ENCODE assay signal across 14 mouse cellular contexts in genomic region chr13:46393936-46394335, GRCm38 (mm10). TPM values are rescaled to one million over a fixed set of nuclear protein-coding genes. Genes with fewer than 3 reads are reported as not detected.
"Had no signal": no experiment of that assay in that cellular context is flagged by ENCODE, and none has a peak within 500 bp of the region (broad histone marks: within the 10 kb centered on the region; RNA-seq: fewer than 3 reads in every experiment).

No protein-coding gene starts in this region.

- H3K4me1 ChIP-seq: liver, embryonic 13.5 days; stomach, embryonic 15.5 days had no signal

- H3K27me3 ChIP-seq: liver, embryonic 13.5 days; stomach, embryonic 15.5 days had no signal

- DNase-seq: kidney, postnatal 10 days; kidney, postnatal 36 days; layer of hippocampus, postnatal 36 days; liver, embryonic 13.5 days; lung, adult 2 months; lung, postnatal 14 days; lung, postnatal 4 days; midbrain, embryonic 14.5 days; right cerebral cortex, postnatal 25 days; spleen, adult 18-20 months; thymus, postnatal 36 days had no signal

- H3K27ac ChIP-seq: left cerebral cortex, adult 2 months; liver, embryonic 13.5 days; stomach, embryonic 15.5 days had no signal

- H3K4me3 ChIP-seq: left cerebral cortex, adult 2 months; liver, embryonic 13.5 days; stomach, embryonic 15.5 days had no signal

RNA-seq across cellular contexts. Expression of gene Rbm24, which starts 24.3 kb away (rescaled TPM):
- polyA plus RNA-seq: liver, adult 2 months had no signal
